Mouse (Mus musculus) testis, adult 2 months (tissue): ENCODE measurements around the gene Barx1. TPM values are rescaled to one million over a fixed set of nuclear protein-coding genes. Genes with fewer than 3 reads are reported as not detected.

Experiments
- H3K27ac ChIP-seq: fragments of 200-500 bp; 2 replicates; pipeline ENCODE4 v1.5.1; 2012; ENCODE audit warnings: low read depth, low read length; ENCODE audit not compliant: control insufficient read depth, insufficient read depth
- H3K27me3 ChIP-seq: fragments of 200-500 bp; 2 replicates; pipeline ENCODE4 v1.6.1; 2012; ENCODE audit warnings: mild to moderate bottlenecking, low read length, moderate library complexity; ENCODE audit not compliant: control insufficient read depth, insufficient read depth
- H3K36me3 ChIP-seq: fragments of 200-500 bp; 2 replicates; pipeline ENCODE4 v1.6.1; 2012; ENCODE audit warnings: mild to moderate bottlenecking, low read length; ENCODE audit not compliant: control insufficient read depth, insufficient read depth
- H3K4me1 ChIP-seq: fragments of 200-500 bp; 2 replicates; pipeline ENCODE4 v1.6.1; 2012; ENCODE audit warnings: low read length; ENCODE audit not compliant: control insufficient read depth, insufficient read depth
- H3K4me3 ChIP-seq: fragments of 200-500 bp; 2 replicates; pipeline ENCODE4 v1.5.1; 2012; ENCODE audit warnings: low read depth, mild to moderate bottlenecking, low read length, moderate library complexity, mixed read lengths; ENCODE audit not compliant: control insufficient read depth
- CTCF ChIP-seq: fragments of 200-500 bp; IDR thresholded peaks from 2 replicates; pipeline ENCODE4 v1.5.1; 2012; ENCODE audit warnings: low read depth, mild to moderate bottlenecking, inconsistent platforms, low read length, moderate library complexity; ENCODE audit not compliant: control insufficient read depth, insufficient read depth, insufficient replicate concordance
- POLR2A ChIP-seq: fragments of 200-500 bp; IDR thresholded peaks from 2 replicates; pipeline ENCODE4 v1.6.1; 2012; ENCODE audit warnings: low read depth, mild to moderate bottlenecking, inconsistent platforms, low read length, moderate library complexity; ENCODE audit not compliant: control insufficient read depth
- polyA plus RNA-seq: library from polyadenylated mRNA; depleted of rRNA; stranded (reverse); fragments of >200 nt; gene quantifications from 2 replicates; pipeline ENCODE4 v1.2.3, GENCODE M21; 2012; rRNA removed

Barx1 gene
- polyA plus RNA-seq, 1 experiment: 0.19 TPM

- Histone ChIP-seq H3K27me3 (no peaks in the 10 kb centered on the region), H3K4me3 (no peak overlapping the region), H3K27ac (no peak overlapping the region), H3K36me3 (no peaks in the 10 kb centered on the region), H3K4me1 (no peaks in the 10 kb centered on the region)
- no peak for TF ChIP-seq POLR2A
- no peak for TF ChIP-seq CTCF
These were observed 31.6 kb downstream of the Barx1 start for GRCm38 (mm10) chr13:48694090-48695064.

DNA sequence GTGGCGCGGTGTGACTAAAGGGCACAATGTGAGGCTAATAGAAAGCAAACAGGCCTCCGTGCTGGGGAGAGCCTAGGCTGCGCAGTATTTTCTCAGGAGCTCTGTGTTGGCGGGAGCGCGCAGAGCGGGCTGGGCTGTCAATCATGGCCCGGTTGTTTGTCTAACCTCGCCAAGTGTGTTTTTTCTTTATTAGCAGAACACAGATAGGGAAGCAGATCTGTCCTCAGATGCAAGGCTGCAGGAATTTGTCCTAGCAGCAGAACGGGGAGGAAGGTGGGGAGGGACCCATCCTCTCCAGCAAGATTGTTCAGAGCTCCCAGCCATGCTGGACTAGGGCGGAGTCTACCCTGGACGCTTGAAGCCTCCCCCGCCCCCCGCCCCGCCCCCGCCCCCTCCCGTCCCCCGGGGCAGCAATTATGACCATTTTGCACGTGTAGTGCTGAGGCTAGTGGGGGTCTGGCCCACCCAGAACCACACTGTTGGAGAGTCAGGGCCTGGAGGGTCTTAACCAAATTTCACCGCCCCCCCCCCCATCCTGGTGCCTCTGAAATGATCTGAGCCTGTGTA, 43.7 kb downstream of the Barx1 start:
- Histone ChIP-seq H3K4me1 (peaks cover 5% of the 10 kb centered on the region), H3K27ac (no peak overlapping the region), H3K27me3 (no peaks in the 10 kb centered on the region), H3K4me3 (peak overlapping the region; percentile 77), H3K36me3 (no peaks in the 10 kb centered on the region)
- TF ChIP-seq CTCF (no peak), POLR2A (no peak)

GRCm38 (mm10) chr13:48712675-48713074, 49.9 kb downstream of the Barx1 start:
- no peaks in the 10 kb centered on the region; the same call in 1 of the 2 replicates for H3K4me1 ChIP-seq
- H3K27me3 ChIP-seq: no peaks in the 10 kb centered on the region
- H3K4me3 ChIP-seq: no peak overlapping the region
- H3K27ac ChIP-seq: no peak overlapping the region
- no peaks in the 10 kb centered on the region for H3K36me3 ChIP-seq
- TF ChIP-seq POLR2A: no peak
- no peak for TF ChIP-seq CTCF

DNA sequence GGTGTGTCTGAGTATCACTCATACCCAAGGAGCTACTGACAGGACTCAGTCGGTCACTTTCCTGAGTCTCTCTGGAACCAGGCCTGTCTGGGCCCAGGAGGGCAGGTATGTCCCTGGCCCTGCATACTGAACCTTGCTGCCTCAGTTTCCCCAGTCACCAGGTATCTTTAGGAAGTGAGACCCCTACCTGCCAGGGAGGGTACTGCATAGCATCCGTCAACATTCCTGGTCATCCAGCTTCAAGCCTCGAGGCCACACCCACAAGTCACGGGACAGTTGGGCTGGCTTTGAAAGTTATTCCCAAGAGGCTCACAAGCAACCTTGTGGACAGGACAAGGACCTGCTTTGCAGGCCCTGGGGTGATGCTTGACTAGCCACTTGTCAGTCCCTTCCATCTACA, 53.3 kb downstream of the Barx1 start:
- no peak overlapping the region for H3K4me3 ChIP-seq
- no peak overlapping the region for H3K27ac ChIP-seq
- no peaks in the 10 kb centered on the region; the same call in 1 of the 2 replicates for H3K4me1 ChIP-seq
- H3K36me3 ChIP-seq: no peaks in the 10 kb centered on the region
- TF ChIP-seq POLR2A (no peak), CTCF (peak; percentile 77)
- H3K27me3 ChIP-seq: no peaks in the 10 kb centered on the region

Other genes with a start within 250 kb of the Barx1 start
- 11.5 and 12.1 TPM in 2 replicates for gene Zfp169, start 149.5 kb upstream of the Barx1 start, polyA plus RNA-seq
- gene A830005F24Rik, start 149.4 kb upstream of the Barx1 start, polyA plus RNA-seq: 0.15 TPM in 1 of 2 replicates, not detected in the other
- gene Ptpdc1, start 37.3 kb upstream of the Barx1 start, polyA plus RNA-seq: 36.4 and 38.7 TPM in 2 replicates
- gene Phf2, start 208.1 kb downstream of the Barx1 start, polyA plus RNA-seq: 20.3 and 21.0 TPM in 2 replicates